Mouse (Mus musculus) CH12.LX (cell line): ENCODE measurements around the gene Arhgef38. TPM values are rescaled to one million over a fixed set of nuclear protein-coding genes. Genes with fewer than 3 reads are reported as not detected.

Source experiments
- DNase-seq: peaks from one replicate; pipeline ENCODE4 v3.0.0-alpha.2; 2013; ENCODE audit errors: extremely low read depth
- H3K27ac ChIP-seq: 2 replicates; pipeline ENCODE4 v1.5.1; 2012; ENCODE audit warnings: low read depth, mild to moderate bottlenecking, control low read depth, moderate library complexity; ENCODE audit not compliant: insufficient read depth
- H3K27me3 ChIP-seq: replicated peaks from 2 replicates; pipeline ENCODE3; 2012; ENCODE audit warnings: inconsistent platforms
- H3K36me3 ChIP-seq, 2 experiments: replicated peaks in 1 of 2; 2 replicates each; pipeline versions ENCODE3 to v1.6.1; 2012; ENCODE audit warnings: inconsistent platforms in 1 of 2, low read length in 1 of 2, mild to moderate bottlenecking in 1 of 2, mixed read lengths in 1 of 2, moderate library complexity in 1 of 2; ENCODE audit not compliant: control insufficient read depth in 1 of 2, insufficient read depth in 1 of 2
- H3K4me1 ChIP-seq, 2 experiments: 2 replicates each; pipeline ENCODE4 v1.6.1; 2012; ENCODE audit warnings: inconsistent platforms in 1 of 2, moderate library complexity in 1 of 2; ENCODE audit not compliant: insufficient read depth in 2 of 2, control insufficient read depth in 1 of 2
- H3K4me2 ChIP-seq: 2 replicates; pipeline ENCODE4 v1.6.1; 2012; ENCODE audit warnings: low read depth, mild to moderate bottlenecking, control low read depth; ENCODE audit not compliant: poor library complexity, insufficient read depth, severe bottlenecking
- H3K4me3 ChIP-seq, 3 experiments: fragments of 150-350 bp in 1 of 3; sonication (generic) in 1 of 3; replicated peaks in 1 of 3; 2 replicates each; pipeline versions ENCODE3 to v1.5.1; 2011 to 2012; ENCODE audit warnings: low read depth in 2 of 3, low read length in 2 of 3, mild to moderate bottlenecking in 2 of 3, moderate library complexity in 2 of 3, control low read depth in 1 of 3, improper control_type of control experiment in 1 of 3, inconsistent platforms in 1 of 3, mixed read lengths in 1 of 3; ENCODE audit not compliant: poor library complexity in 1 of 3
- H3K79me2 ChIP-seq: replicated peaks from 2 replicates; pipeline ENCODE4 v1.6.1; 2012; ENCODE audit warnings: mild to moderate bottlenecking, moderate library complexity; ENCODE audit not compliant: control insufficient read depth, poor library complexity, insufficient read depth, severe bottlenecking; ENCODE audit errors: extremely low read depth
- H3K9ac ChIP-seq: 2 replicates; pipeline ENCODE4 v1.6.1; 2012; ENCODE audit warnings: low read depth, mild to moderate bottlenecking, control low read depth, moderate library complexity; ENCODE audit not compliant: insufficient read depth
- H3K9me3 ChIP-seq: replicated peaks from 2 replicates; pipeline ENCODE3; 2012; ENCODE audit warnings: low read length, inconsistent platforms, mixed read lengths
- BHLHE40 ChIP-seq: IDR thresholded peaks from 2 replicates; pipeline ENCODE4 v1.6.1; 2011; ENCODE audit warnings: mild to moderate bottlenecking, low read depth, low read length, improper control_type of control experiment
- CHD1 ChIP-seq: IDR thresholded peaks from 2 replicates; pipeline ENCODE4 v1.6.1; 2012; ENCODE audit warnings: low read depth, low read length, improper control_type of control experiment, inconsistent platforms
- E2F4 ChIP-seq: IDR thresholded peaks from 2 replicates; pipeline ENCODE4 v1.6.1; 2011; ENCODE audit warnings: low read depth, low read length, improper control_type of control experiment; ENCODE audit not compliant: insufficient replicate concordance
- ELF1 ChIP-seq: IDR thresholded peaks from 2 replicates; pipeline ENCODE4 v1.6.1; 2014; ENCODE audit warnings: low read depth, mild to moderate bottlenecking, inconsistent platforms, low read length, improper control_type of control experiment
- EP300 ChIP-seq: IDR thresholded peaks from 2 replicates; pipeline ENCODE4 v1.6.1; 2011; ENCODE audit warnings: low read length, improper control_type of control experiment
- HCFC1 ChIP-seq: IDR thresholded peaks from 2 replicates; pipeline ENCODE4 v1.6.1; 2012; ENCODE audit warnings: low read depth, mild to moderate bottlenecking, inconsistent platforms, low read length, improper control_type of control experiment
- JUN ChIP-seq: IDR thresholded peaks from 2 replicates; pipeline ENCODE4 v1.6.1; 2011; ENCODE audit warnings: low read depth, mild to moderate bottlenecking, low read length, improper control_type of control experiment, moderate library complexity; ENCODE audit not compliant: insufficient read depth
- JUND ChIP-seq: conservative IDR thresholded peaks from 2 replicates; pipeline ENCODE4 v1.6.1; 2011; ENCODE audit warnings: low read depth, low read length, improper control_type of control experiment
- MAX ChIP-seq: IDR thresholded peaks from 2 replicates; pipeline ENCODE4 v1.6.1; 2011; ENCODE audit warnings: low read length, improper control_type of control experiment
- MAZ ChIP-seq: IDR thresholded peaks from 2 replicates; pipeline ENCODE4 v1.6.1; 2012; ENCODE audit warnings: low read depth, mild to moderate bottlenecking, inconsistent platforms, low read length, improper control_type of control experiment, moderate library complexity
- MEF2A ChIP-seq: IDR thresholded peaks from 2 replicates; pipeline ENCODE4 v1.6.1; 2014; ENCODE audit warnings: low read depth, mild to moderate bottlenecking, inconsistent platforms, low read length, improper control_type of control experiment, borderline replicate concordance
- MYC ChIP-seq: IDR thresholded peaks from 2 replicates; pipeline ENCODE4 v1.6.1; 2011; ENCODE audit warnings: low read depth, mild to moderate bottlenecking, improper control_type of control experiment, low read length
- NELFE ChIP-seq: IDR thresholded peaks from 2 replicates; pipeline ENCODE4 v1.6.1; 2011; ENCODE audit warnings: low read depth, low read length, improper control_type of control experiment
- POLR2A ChIP-seq: IDR thresholded peaks from 2 replicates; pipeline ENCODE4 v1.6.1; 2011; ENCODE audit warnings: low read depth, mild to moderate bottlenecking, improper control_type of control experiment, low read length
- POLR2AphosphoS2 ChIP-seq: IDR thresholded peaks from 2 replicates; pipeline ENCODE4 v1.6.1; 2011; ENCODE audit warnings: low read depth, low read length, improper control_type of control experiment
- RAD21 ChIP-seq: IDR thresholded peaks from 2 replicates; pipeline ENCODE4 v1.6.1; 2011; ENCODE audit warnings: low read depth, mild to moderate bottlenecking, low read length, improper control_type of control experiment, moderate library complexity
- RCOR1 ChIP-seq: conservative IDR thresholded peaks from 2 replicates; pipeline ENCODE4 v1.6.1; 2012; ENCODE audit warnings: low read depth, mild to moderate bottlenecking, inconsistent platforms, low read length, improper control_type of control experiment
- SIN3A ChIP-seq: IDR thresholded peaks from 2 replicates; pipeline ENCODE4 v1.6.1; 2012; ENCODE audit warnings: low read length, improper control_type of control experiment, inconsistent platforms
- SMC3 ChIP-seq: IDR thresholded peaks from 2 replicates; pipeline ENCODE4 v1.6.1; 2011; ENCODE audit warnings: low read depth, low read length, improper control_type of control experiment
- TCF12 ChIP-seq: IDR thresholded peaks from 2 replicates; pipeline ENCODE4 v1.6.1; 2014; ENCODE audit warnings: low read depth, mild to moderate bottlenecking, inconsistent platforms, low read length, improper control_type of control experiment
- UBTF ChIP-seq: IDR thresholded peaks from 2 replicates; pipeline ENCODE4 v1.6.1; 2012; ENCODE audit warnings: low read depth, mild to moderate bottlenecking, inconsistent platforms, low read length, improper control_type of control experiment, moderate library complexity
- USF2 ChIP-seq: conservative IDR thresholded peaks from 2 replicates; pipeline ENCODE4 v1.6.1; 2011; ENCODE audit warnings: low read depth, low read length, improper control_type of control experiment
- ZKSCAN1 ChIP-seq: IDR thresholded peaks from 2 replicates; pipeline ENCODE4 v1.6.1; 2012; ENCODE audit warnings: low read depth, inconsistent platforms, low read length, improper control_type of control experiment, borderline replicate concordance
- ZMIZ1 ChIP-seq: IDR thresholded peaks from 2 replicates; pipeline ENCODE4 v1.6.1; 2012; ENCODE audit warnings: low read depth, mild to moderate bottlenecking, inconsistent platforms, low read length, improper control_type of control experiment
- ZNF384 ChIP-seq: IDR thresholded peaks from 2 replicates; pipeline ENCODE4 v1.6.1; 2012; ENCODE audit warnings: low read depth, low read length, improper control_type of control experiment, inconsistent platforms
- dilution Hi-C: fragments of 300-500 bp; cut with MboI; formaldehyde crosslinking; loops from 2 replicates; pipeline ENCODE4 v1.14.3; 2020; ENCODE audit warnings: low sequenced_read_pairs; ENCODE audit not compliant: extremely low pct_unique_long_range_greater_than_20kb, extremely low pct_ligation_motif_present
- in situ Hi-C: fragments of 300-500 bp; cut with MboI; formaldehyde crosslinking; loops from 3 replicates; pipeline ENCODE4 v1.14.3; 2019; ENCODE audit warnings: low sequenced_read_pairs, low pct_ligation_motif_present, low pct_unique_long_range_greater_than_20kb, mixed read lengths
- polyA plus RNA-seq: library from polyadenylated mRNA; unstranded; fragments of >175 nt; gene quantifications from 2 replicates; pipeline ENCODE4 v1.2.1, GENCODE M21; 2012; ENCODE audit warnings: low read depth; ENCODE audit not compliant: insufficient read length
- total RNA-seq, 2 experiments: library from RNA; depleted of rRNA; stranded (reverse); fragments of 300-350 nt in 1 of 2; fragments of >200 nt in 1 of 2; gene quantifications; 2 replicates each; pipeline ENCODE4 v1.2.3; 2012 to 2014

Gene Arhgef38
- total and polyA plus RNA-seq, 3 experiments: not detected

DNA sequence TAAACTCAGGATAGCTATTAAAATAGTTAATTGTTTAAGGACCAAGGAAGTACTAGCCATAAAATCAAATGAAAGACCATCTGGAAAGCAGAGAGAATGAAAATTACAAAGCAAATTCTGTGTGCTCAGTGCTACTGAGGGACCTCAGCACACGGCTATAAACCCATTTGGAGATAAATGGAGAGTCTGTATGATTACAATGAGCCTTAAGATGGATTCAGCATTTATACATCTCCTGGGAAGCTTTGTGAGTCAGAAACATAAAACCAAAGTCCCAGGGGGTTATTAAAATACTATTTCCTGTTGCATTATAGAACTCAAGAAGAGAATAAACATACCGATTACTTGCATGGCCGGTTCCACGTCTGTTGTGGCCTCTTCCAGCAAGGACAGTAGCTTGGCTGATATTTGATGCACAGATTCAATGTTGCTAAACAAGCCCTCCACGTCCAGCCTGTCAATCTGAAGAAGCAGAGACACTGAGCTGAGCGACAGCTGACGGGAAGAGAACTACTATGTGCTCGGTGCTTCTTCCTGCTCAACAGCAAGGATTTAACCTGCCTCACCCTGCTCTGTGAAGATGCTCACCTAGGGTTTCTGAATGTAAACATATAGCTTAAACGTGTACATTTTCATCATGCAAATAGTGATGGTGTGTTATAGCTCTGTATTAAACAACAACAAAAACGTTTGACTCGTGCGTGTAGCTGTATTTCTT lies 58.6 kb downstream of the Arhgef38 start:
- no peak overlapping the region for H3K4me3 ChIP-seq
- dilution Hi-C loops (no loop called here), in situ Hi-C loops (no loop called here)
- H3K27me3 ChIP-seq: no peaks in the 10 kb centered on the region
- peak; percentile 29 for DNase-seq
- peaks cover 4 to 8% of the 10 kb centered on the region in 2 experiments for H3K4me1 ChIP-seq
- H3K79me2 ChIP-seq: no peaks in the 10 kb centered on the region
- H3K4me2 ChIP-seq: peak overlapping the region; percentile 7
- H3K27ac ChIP-seq: no peak overlapping the region
- H3K9ac ChIP-seq: no peak overlapping the region
- TF ChIP-seq ZKSCAN1 (peak; percentile 73), POLR2AphosphoS2 (no peak), E2F4 (no peak), ELF1 (no peak), TCF12 (no peak), USF2 (no peak), MEF2A (no peak), MAZ (no peak), EP300 (0 out of 2 replicates have a peak, but pooled peaks have one; percentile 20), CHD1 (no peak), BHLHE40 (no peak)
- no peaks in the 10 kb centered on the region for H3K9me3 ChIP-seq
- no peaks in the 10 kb centered on the region for H3K36me3 ChIP-seq

DNA sequence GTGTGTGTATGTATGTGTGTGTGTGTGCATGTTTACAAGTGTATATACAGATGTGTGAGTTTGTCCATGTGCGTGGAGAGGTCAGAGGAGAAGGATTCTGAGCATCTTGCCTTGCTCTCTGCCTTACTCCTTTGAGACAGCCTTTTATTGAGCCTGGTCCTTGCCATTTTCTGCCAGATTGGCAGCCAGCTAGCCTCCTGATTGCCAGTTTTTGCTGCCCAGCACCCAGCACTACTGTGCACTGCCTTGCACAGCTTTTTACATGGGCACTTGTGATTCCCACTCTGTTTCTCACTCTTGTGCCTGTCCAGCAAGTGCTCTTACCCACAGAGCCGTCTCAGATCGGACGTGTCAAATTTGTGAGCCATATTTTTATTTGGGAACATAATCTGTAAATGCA lies 62.5 kb downstream of the Arhgef38 start:
- DNase-seq: no peak
- H3K27ac ChIP-seq: no peak overlapping the region
- no peaks in the 10 kb centered on the region for H3K36me3 ChIP-seq
- dilution Hi-C loops (no loop called here), in situ Hi-C loops (no loop called here)
- no peaks in the 10 kb centered on the region for H3K9me3 ChIP-seq
- no peak overlapping the region for H3K4me2 ChIP-seq
- H3K4me3 ChIP-seq: no peak overlapping the region
- no peak overlapping the region for H3K9ac ChIP-seq
- H3K27me3 ChIP-seq: no peaks in the 10 kb centered on the region
- TF ChIP-seq JUN: no peak
- TF ChIP-seq SIN3A: no peak
- TF ChIP-seq ZNF384: no peak
- no peak for TF ChIP-seq RAD21
- TF ChIP-seq UBTF: no peak
- no peak for TF ChIP-seq JUND
- no peak for TF ChIP-seq MYC
- TF ChIP-seq EP300: no peak
- TF ChIP-seq RCOR1: no peak
- TF ChIP-seq MAX: no peak
- TF ChIP-seq HCFC1: no peak
- TF ChIP-seq MAZ: no peak
- no peak for TF ChIP-seq SMC3
- TF ChIP-seq E2F4: no peak
- no peak for TF ChIP-seq NELFE
- no peak for TF ChIP-seq POLR2A
- no peak for TF ChIP-seq POLR2AphosphoS2
- no peak for TF ChIP-seq ZMIZ1
- TF ChIP-seq, all 38 proteins: peak for 0
- peaks cover 10 to 15% of the 10 kb centered on the region in 2 experiments for H3K4me1 ChIP-seq
- H3K79me2 ChIP-seq: no peaks in the 10 kb centered on the region
